Mouse (Mus musculus): ENCODE data around the gene Coil. TPM values are rescaled to one million over a fixed set of nuclear protein-coding genes. Genes with fewer than 3 reads are reported as not detected.
"Not testable (repeated sequence)": the region's sequence is repeated elsewhere in the genome, so short reads cannot be mapped to it uniquely, and the experiment has no call there.

Coil gene
- polyA plus RNA-seq, 1 experiment from 2014 or later, result 3.0 TPM

- no peak overlapping the region for H3K4me2 ChIP-seq (ENCODE audit: low read depth, low read length)
- no peaks in the 10 kb centered on the region for H3K27me3 ChIP-seq (ENCODE audit: control insufficient read depth, insufficient read depth, low read depth, low read length)
- H3K9ac ChIP-seq (ENCODE audit: low read depth, low read length), result no peak overlapping the region
- H3K27ac ChIP-seq (ENCODE audit: low read length), result no peak overlapping the region
- no peaks in the 10 kb centered on the region; the same call in 1 of the 2 replicates for H3K4me1 ChIP-seq (ENCODE audit: control insufficient read depth, low read depth, low read length)
- no peaks in the 10 kb centered on the region for H3K36me3 ChIP-seq (ENCODE audit: control insufficient read depth, insufficient read depth)
- no peak for ATAC-seq (ENCODE audit: low read depth)
- H3K9me3 ChIP-seq (replicated peaks; ENCODE audit: control insufficient read depth, low read length), result no peaks in the 10 kb centered on the region
- WGBS (ENCODE audit: insufficient replicate concordance), result 63% methylated on average over 5 of the region's 5 CpGs
- H3K4me3 ChIP-seq (ENCODE audit: low read depth, low read length), result no peak overlapping the region
Measured at GRCm38 (mm10) chr11:88988956-88989355, 18.9 kb downstream of the Coil start.

- Histone ChIP-seq H3K4me3 (ENCODE audit: low read depth, low read length) (no peak overlapping the region), H3K9me3 (replicated peaks; ENCODE audit: control insufficient read depth, low read length) (no peaks in the 10 kb centered on the region), H3K9ac (ENCODE audit: low read depth, low read length) (no peak overlapping the region), H3K4me2 (ENCODE audit: low read depth, low read length) (no peak overlapping the region), H3K36me3 (ENCODE audit: control insufficient read depth, insufficient read depth) (no peaks in the 10 kb centered on the region), H3K4me1 (ENCODE audit: control insufficient read depth, low read depth, low read length) (no peaks in the 10 kb centered on the region; the same call in 1 of the 2 replicates), H3K27me3 (ENCODE audit: control insufficient read depth, insufficient read depth, low read depth, low read length) (no peaks in the 10 kb centered on the region), H3K27ac (ENCODE audit: low read length) (no peak overlapping the region)
- 29% methylated on average over 5 of the region's 5 CpGs for WGBS (ENCODE audit: insufficient replicate concordance)
- peak; percentile 87 for ATAC-seq (ENCODE audit: low read depth)
Measured at GRCm38 (mm10) chr11:88989530-88989929, 19.5 kb downstream of the Coil start.

- Histone ChIP-seq H3K4me2 (ENCODE audit: low read depth, low read length) (no peak overlapping the region), H3K9ac (ENCODE audit: low read depth, low read length) (no peak overlapping the region), H3K27ac (ENCODE audit: low read length) (no peak overlapping the region), H3K27me3 (ENCODE audit: control insufficient read depth, insufficient read depth, low read depth, low read length) (no peaks in the 10 kb centered on the region), H3K4me1 (ENCODE audit: control insufficient read depth, low read depth, low read length) (peaks cover 2% of the 10 kb centered on the region), H3K36me3 (ENCODE audit: control insufficient read depth, insufficient read depth) (no peaks in the 10 kb centered on the region), H3K9me3 (replicated peaks; ENCODE audit: control insufficient read depth, low read length) (no peaks in the 10 kb centered on the region), H3K4me3 (ENCODE audit: low read depth, low read length) (no peak overlapping the region)
- no peak for ATAC-seq (ENCODE audit: low read depth)
- 47% methylated on average over 7 of the region's 7 CpGs for WGBS (ENCODE audit: insufficient replicate concordance)
Measured at GRCm38 (mm10) chr11:88993186-88993585, 23.1 kb downstream of the Coil start.

GRCm38 (mm10) chr11:88993625-88994024, 23.6 kb downstream of the Coil start:
- Histone ChIP-seq H3K9me3 (replicated peaks; ENCODE audit: control insufficient read depth, low read length) (no peaks in the 10 kb centered on the region), H3K27ac (ENCODE audit: low read length) (no peak overlapping the region), H3K4me1 (ENCODE audit: control insufficient read depth, low read depth, low read length) (peaks cover 5% of the 10 kb centered on the region), H3K36me3 (ENCODE audit: control insufficient read depth, insufficient read depth) (no peaks in the 10 kb centered on the region), H3K9ac (ENCODE audit: low read depth, low read length) (no peak overlapping the region), H3K27me3 (ENCODE audit: control insufficient read depth, insufficient read depth, low read depth, low read length) (no peaks in the 10 kb centered on the region), H3K4me2 (ENCODE audit: low read depth, low read length) (no peak overlapping the region), H3K4me3 (ENCODE audit: low read depth, low read length) (no peak overlapping the region)
- ATAC-seq (ENCODE audit: low read depth), result peak; percentile 35; the same call in 1 of the 2 replicates
- 14% methylated on average over 5 of the region's 5 CpGs for WGBS (ENCODE audit: insufficient replicate concordance)

- 56% methylated on average over 7 of the region's 7 CpGs for WGBS (ENCODE audit: insufficient replicate concordance)
- H3K4me1 ChIP-seq (ENCODE audit: control insufficient read depth, low read depth, low read length), result peaks cover 9% of the 10 kb centered on the region
- ATAC-seq (ENCODE audit: low read depth), result no peak
- H3K27me3 ChIP-seq (ENCODE audit: control insufficient read depth, insufficient read depth, low read depth, low read length), result no peaks in the 10 kb centered on the region
- no peak overlapping the region for H3K9ac ChIP-seq (ENCODE audit: low read depth, low read length)
- H3K9me3 ChIP-seq (replicated peaks; ENCODE audit: control insufficient read depth, low read length), result no peaks in the 10 kb centered on the region
- no peaks in the 10 kb centered on the region for H3K36me3 ChIP-seq (ENCODE audit: control insufficient read depth, insufficient read depth)
- H3K4me2 ChIP-seq (ENCODE audit: low read depth, low read length), result no peak overlapping the region
- no peak overlapping the region for H3K4me3 ChIP-seq (ENCODE audit: low read depth, low read length)
- H3K27ac ChIP-seq (ENCODE audit: low read length), result no peak overlapping the region
Measured at GRCm38 (mm10) chr11:88994492-88994891, 24.4 kb downstream of the Coil start.

GRCm38 (mm10) chr11:88995616-88996015, 25.6 kb downstream of the Coil start:
- Histone ChIP-seq H3K4me2 (ENCODE audit: low read depth, low read length) (no peak overlapping the region), H3K36me3 (ENCODE audit: control insufficient read depth, insufficient read depth) (no peaks in the 10 kb centered on the region), H3K27ac (ENCODE audit: low read length) (no peak overlapping the region), H3K27me3 (ENCODE audit: control insufficient read depth, insufficient read depth, low read depth, low read length) (no peaks in the 10 kb centered on the region), H3K9me3 (replicated peaks; ENCODE audit: control insufficient read depth, low read length) (no peaks in the 10 kb centered on the region), H3K4me3 (ENCODE audit: low read depth, low read length) (no peak overlapping the region), H3K9ac (ENCODE audit: low read depth, low read length) (no peak overlapping the region), H3K4me1 (ENCODE audit: control insufficient read depth, low read depth, low read length) (peaks cover 11% of the 10 kb centered on the region)
- ATAC-seq (ENCODE audit: low read depth), result no peak
- 82% methylated on average over 2 of the region's 2 CpGs for WGBS (ENCODE audit: insufficient replicate concordance)

- H3K36me3 ChIP-seq (ENCODE audit: control insufficient read depth, insufficient read depth), result no peaks in the 10 kb centered on the region
- H3K4me3 ChIP-seq (ENCODE audit: low read depth, low read length), result no peak overlapping the region
- H3K9ac ChIP-seq (ENCODE audit: low read depth, low read length), result no peak overlapping the region
- H3K27ac ChIP-seq (ENCODE audit: low read length), result no peak overlapping the region
- peaks cover 17% of the 10 kb centered on the region for H3K4me1 ChIP-seq (ENCODE audit: control insufficient read depth, low read depth, low read length)
- H3K9me3 ChIP-seq (replicated peaks; ENCODE audit: control insufficient read depth, low read length), result no peaks in the 10 kb centered on the region
- no peak for ATAC-seq (ENCODE audit: low read depth)
- H3K4me2 ChIP-seq (ENCODE audit: low read depth, low read length), result no peak overlapping the region
- 45% methylated on average over 7 of the region's 7 CpGs for WGBS (ENCODE audit: insufficient replicate concordance)
- no peaks in the 10 kb centered on the region for H3K27me3 ChIP-seq (ENCODE audit: control insufficient read depth, insufficient read depth, low read depth, low read length)
Measured at GRCm38 (mm10) chr11:88996427-88996826, 26.4 kb downstream of the Coil start.

GRCm38 (mm10) chr11:88997343-88997742, 27.3 kb downstream of the Coil start:
- H3K27me3 ChIP-seq (ENCODE audit: control insufficient read depth, insufficient read depth, low read depth, low read length); H3K9me3 ChIP-seq (replicated peaks; ENCODE audit: control insufficient read depth, low read length); H3K27ac ChIP-seq (ENCODE audit: low read length); H3K9ac ChIP-seq (ENCODE audit: low read depth, low read length); H3K36me3 ChIP-seq (ENCODE audit: control insufficient read depth, insufficient read depth); H3K4me3 ChIP-seq (ENCODE audit: low read depth, low read length); H3K4me2 ChIP-seq (ENCODE audit: low read depth, low read length); ATAC-seq (ENCODE audit: low read depth): not testable (repeated sequence)
- WGBS (ENCODE audit: insufficient replicate concordance), result 55% methylated on average over 5 of the region's 5 CpGs
- H3K4me1 ChIP-seq (ENCODE audit: control insufficient read depth, low read depth, low read length), result peaks cover 22% of the 10 kb centered on the region

GRCm38 (mm10) chr11:88998406-88998805, 28.4 kb downstream of the Coil start:
- H3K27ac ChIP-seq (ENCODE audit: low read length), result peak overlapping the region; percentile 77
- no peak for ATAC-seq (ENCODE audit: low read depth)

More at GRCm38 (mm10) chr11:88998406-88998805, 28.4 kb downstream of the Coil start:
- Histone ChIP-seq H3K4me2 (ENCODE audit: low read depth, low read length) (peak overlapping the region; percentile 92), H3K36me3 (ENCODE audit: control insufficient read depth, insufficient read depth) (no peaks in the 10 kb centered on the region), H3K9ac (ENCODE audit: low read depth, low read length) (no peak overlapping the region), H3K9me3 (replicated peaks; ENCODE audit: control insufficient read depth, low read length) (no peaks in the 10 kb centered on the region), H3K4me1 (ENCODE audit: control insufficient read depth, low read depth, low read length) (peaks cover 27% of the 10 kb centered on the region), H3K27me3 (ENCODE audit: control insufficient read depth, insufficient read depth, low read depth, low read length) (no peaks in the 10 kb centered on the region), H3K4me3 (ENCODE audit: low read depth, low read length) (peak overlapping the region; percentile 88)
- whole genome bisulfite sequencing (ENCODE audit: insufficient replicate concordance), result 22% methylated on average over 3 of the region's 3 CpGs
